Mouse (Mus musculus) naive thymus-derived CD4-positive, alpha-beta T cell, adult 2 months (primary cell): ENCODE measurements at regions not wholly inside any gene's neighbourhood (a gene's known extent, or its start where the extent isn't known, plus 50 kb on each side); places are given as distances from the start of the nearest gene placed in this dataset.

ENCODE experiments used
- DNase-seq: peaks from one replicate; pipeline ENCODE4 v3.0.0-alpha.2; 2011; ENCODE audit warnings: low read depth

DNA sequence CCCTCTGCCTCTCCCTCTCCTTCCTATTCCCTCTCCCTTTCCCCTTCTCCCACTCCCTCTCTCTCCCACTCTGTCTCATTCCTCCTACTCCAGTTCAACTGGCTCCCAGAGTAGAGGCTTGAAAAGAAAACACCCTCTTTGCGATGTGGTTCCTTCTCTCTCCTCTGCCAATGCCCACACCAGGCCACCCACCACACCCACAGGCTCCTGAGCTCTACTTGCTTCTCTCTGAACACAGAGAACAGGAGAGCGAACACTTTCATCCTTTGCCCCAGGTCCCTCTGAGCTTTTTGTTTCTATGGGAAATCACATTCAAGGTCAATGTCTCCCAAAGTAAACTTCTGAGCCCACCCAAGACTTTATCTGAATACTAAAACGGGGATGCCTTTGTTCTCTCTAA, 155.8 kb downstream of the Insig2 start:
- no peak for DNase-seq

- no peak for DNase-seq
These were observed 155.1 kb downstream of the Insig2 start for GRCm38 (mm10) chr1:121177136-121177907.

GRCm38 (mm10) chr1:121177908-121178311, 154.5 kb downstream of the Insig2 start:
- DNase-seq = no peak

- DNase-seq = no peak
These were observed 153.7 kb downstream of the Insig2 start for GRCm38 (mm10) chr1:121178611-121179245.

GRCm38 (mm10) chr1:121180273-121181030, 151.9 kb downstream of the Insig2 start:
- DNase-seq = peak; percentile 2

DNA sequence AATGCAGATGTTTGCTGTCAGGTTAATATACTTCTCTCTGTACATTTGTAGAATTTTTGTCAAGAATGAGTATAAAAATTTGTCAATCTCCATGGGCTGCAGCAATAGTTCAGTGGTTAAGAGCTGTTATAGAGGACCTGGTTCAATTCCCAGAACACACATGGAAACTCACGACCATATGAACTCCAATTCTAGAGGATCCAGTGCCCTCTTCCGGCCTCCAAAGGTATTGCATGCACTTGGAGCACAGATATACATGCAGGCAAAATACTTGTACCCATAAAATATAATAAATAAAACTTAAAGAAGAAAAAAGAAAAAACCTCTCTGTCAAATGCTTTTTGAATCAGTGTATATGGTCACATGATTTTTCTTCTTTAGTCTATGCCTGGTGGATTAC, 143.5 kb downstream of the Insig2 start:
- no peak for DNase-seq

DNA sequence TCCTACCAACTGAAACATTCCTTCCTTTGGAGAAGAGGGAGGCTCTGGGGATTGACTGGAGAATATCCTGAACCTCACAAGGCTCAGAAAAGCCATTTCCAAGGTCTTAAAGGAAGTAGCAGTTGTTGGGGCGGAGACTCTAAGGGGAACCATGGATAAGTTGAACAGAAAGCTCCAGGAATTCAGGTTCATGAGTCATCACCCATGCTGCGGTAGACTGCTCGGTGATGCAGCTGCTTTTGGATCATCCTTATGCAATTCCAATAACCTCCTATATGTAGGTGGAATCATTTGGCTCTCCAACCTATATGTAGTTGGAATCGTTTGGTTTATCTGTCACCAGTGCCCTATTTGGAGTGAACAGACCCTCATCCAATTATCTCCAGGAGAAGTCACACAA, 137.6 kb downstream of the Insig2 start:
- DNase-seq = no peak

DNA sequence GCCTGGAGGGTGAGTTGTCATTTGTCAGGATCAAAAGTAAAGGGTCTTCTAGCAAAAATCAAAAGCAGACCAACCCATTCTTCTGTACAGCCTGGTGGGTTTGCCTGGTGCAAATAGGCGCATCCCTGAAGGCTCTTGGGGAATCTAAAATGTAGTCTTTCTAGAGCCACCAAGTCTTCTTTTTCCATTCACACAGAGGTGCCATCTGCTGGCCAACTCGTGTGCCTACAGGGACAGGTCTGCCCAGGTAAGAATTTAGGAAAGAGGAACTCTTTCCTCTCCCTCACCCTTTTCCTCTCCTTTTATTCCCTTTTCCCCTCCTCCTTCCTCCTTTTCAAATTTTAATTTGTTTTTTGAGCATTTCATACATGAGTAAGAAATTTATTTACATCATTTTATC, 116.5 kb downstream of the Insig2 start:
- DNase-seq = no peak

- DNase-seq = no peak
These were observed 108.1 kb downstream of the Insig2 start for GRCm38 (mm10) chr1:121224250-121224649.

- no peak for DNase-seq
These were observed 105.7 kb downstream of the Insig2 start for GRCm38 (mm10) chr1:121226466-121227232.

- DNase-seq = no peak
These were observed 105.2 kb downstream of the Insig2 start for GRCm38 (mm10) chr1:121227233-121227594.

GRCm38 (mm10) chr1:121243576-121243975, 88.8 kb downstream of the Insig2 start:
- DNase-seq = no peak

GRCm38 (mm10) chr1:121247556-121247955, 84.8 kb downstream of the Insig2 start:
- no peak for DNase-seq

GRCm38 (mm10) chr1:121249081-121249480, 83.3 kb downstream of the Insig2 start:
- peak; percentile 23 for DNase-seq

DNA sequence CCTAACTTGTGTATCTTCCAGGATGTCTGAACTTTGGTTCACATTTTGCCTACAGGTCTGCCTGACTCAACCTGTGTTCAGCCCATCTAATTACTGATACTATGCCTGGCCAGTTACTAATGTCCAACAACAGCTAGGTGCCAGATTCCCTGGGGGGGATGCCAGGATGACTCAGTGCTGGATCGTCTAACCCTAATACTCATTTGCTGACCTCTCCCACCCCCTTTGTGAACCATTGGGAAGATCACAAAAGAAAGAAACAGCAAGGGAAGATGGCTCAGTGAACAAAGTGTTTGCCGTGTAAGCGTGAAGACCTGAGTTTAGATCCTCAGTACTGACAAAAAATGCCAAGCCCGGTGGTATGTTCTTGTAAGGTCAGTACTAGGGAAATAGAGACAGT, 81.7 kb downstream of the Insig2 start:
- no peak for DNase-seq

- DNase-seq = no peak
These were observed 80.3 kb downstream of the Insig2 start for GRCm38 (mm10) chr1:121252056-121252455.

- DNase-seq = no peak
These were observed 78.2 kb downstream of the Insig2 start for GRCm38 (mm10) chr1:121254196-121254595.
